Mouse (Mus musculus) gastrocnemius, postnatal 4 days (tissue): ENCODE data around the gene Hivep2. TPM values are rescaled to one million over a fixed set of nuclear protein-coding genes. Genes with fewer than 3 reads are reported as not detected.

ENCODE experiments used
- DNase-seq, 2 experiments: peaks; one replicate each; pipeline ENCODE4 v3.0.0; 2021 to 2022; ENCODE audit warnings: low spot score in 2 of 2, mixed read lengths in 2 of 2
- total RNA-seq, 2 experiments: library from RNA; stranded (reverse); gene quantifications; 2 replicates each; pipeline ENCODE4 v1.2.3; 2021

Hivep2 gene
- total RNA-seq, 2 experiments from 2014 or later, result 58.4 to 64.3 TPM

DNA sequence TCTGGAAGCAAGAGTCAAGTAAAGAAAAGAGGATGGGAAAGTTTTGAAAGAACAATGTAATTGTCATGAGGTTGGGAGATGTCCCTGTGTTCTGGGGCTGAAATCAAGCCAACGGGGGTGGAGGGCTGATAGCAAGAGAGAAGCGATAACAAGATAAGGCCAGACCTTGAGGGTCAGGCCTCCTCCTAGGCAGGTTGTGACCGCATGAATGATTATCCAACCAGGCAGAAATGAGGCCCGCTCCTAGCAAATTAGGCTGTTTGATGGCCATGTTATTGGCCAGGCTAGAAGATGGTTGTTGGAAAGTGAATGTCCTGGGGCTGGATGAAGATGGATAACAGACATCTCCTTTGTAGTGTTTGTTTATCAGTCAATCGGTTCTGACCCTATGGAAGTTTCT lies 5.4 kb downstream of the Hivep2 start:
- DNase-seq, result no peak

DNA sequence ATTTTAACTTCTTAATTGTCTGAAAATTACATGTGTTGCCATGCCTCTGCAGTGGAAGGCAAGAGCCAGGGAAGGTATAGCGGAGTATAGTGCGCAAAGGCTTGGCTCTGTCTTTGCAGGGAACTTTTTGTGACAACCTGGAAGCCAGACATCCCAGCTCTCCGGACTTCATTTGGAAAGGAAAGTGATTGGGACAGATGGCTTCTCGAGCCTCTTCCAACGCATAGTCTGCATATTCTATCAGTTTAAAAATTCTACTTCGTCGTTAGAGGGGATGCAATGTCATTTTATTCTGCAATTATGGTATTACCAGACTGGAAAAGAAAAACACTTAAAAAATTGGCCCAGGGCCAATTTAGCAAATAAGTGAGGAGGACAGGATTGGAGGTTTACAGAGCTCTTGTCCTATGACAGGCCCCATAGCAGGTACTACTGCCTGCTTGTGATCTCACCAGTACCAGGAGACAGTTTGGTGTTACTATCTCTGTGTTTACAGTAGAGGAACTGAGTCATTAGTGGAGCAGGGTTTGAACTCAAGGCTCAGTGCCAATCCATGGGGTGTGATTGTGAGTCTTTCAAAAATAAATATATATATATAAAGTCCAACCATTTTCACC lies 7.8 kb downstream of the Hivep2 start:
- no peak for DNase-seq

DNA sequence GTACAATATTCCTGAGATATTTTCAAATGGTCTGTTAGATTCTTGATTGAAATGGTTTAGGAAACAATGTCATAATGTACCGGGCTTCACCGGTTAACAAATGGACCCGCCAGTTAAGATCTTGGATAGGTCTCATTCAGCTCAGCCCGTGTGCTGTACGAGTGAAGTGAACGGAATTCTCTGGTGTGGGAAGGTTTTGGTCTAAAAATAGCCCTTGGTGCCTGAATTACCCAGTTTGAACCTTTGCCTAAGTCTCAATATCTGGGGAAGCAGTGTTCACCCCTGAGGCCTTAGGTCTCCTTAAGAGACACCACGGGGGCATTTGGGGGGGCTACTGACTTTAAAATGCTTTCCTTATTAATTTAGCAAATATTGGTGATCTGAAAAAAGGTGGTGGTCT lies 8.6 kb downstream of the Hivep2 start:
- no peak for DNase-seq

DNA sequence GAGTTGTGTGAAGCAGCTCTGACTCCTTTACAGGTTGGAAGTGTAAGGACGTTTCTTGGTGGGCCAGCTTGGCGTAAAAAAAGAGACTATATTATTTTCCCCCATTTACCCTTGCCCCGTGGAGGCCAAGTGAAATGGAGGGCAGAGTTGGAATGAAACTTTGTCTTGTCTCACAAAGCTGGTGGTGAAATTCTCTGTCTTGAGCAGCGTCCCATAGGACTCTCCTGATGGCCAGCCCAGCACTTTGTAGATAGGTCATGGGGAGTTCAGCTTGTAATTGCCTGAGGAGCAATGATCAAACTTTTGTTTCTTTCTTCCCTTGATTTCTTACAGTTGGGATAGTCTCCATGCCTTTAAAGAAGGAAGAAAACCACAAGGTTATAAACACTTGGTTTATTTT lies 10.0 kb downstream of the Hivep2 start:
- DNase-seq, result no peak

DNA sequence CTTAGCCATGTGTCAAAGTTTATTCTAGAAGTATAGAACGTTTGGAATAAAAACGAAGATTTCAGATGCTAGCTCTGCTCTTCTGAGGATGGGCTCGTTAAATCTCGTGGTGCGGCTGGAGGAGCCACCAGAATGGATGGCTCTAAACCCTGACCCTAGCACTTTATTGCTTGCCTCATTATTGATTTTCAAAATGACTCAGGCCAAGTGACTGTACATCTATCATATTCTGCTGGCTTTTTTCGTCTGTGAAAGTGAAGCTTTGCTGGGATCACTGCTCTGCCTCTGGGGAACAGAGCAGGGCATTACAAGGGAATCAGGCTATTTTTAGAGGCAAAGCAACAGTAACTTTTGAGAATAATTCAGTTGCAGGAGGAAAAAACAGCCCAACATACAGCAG lies 10.4 kb downstream of the Hivep2 start:
- no peak for DNase-seq

DNA sequence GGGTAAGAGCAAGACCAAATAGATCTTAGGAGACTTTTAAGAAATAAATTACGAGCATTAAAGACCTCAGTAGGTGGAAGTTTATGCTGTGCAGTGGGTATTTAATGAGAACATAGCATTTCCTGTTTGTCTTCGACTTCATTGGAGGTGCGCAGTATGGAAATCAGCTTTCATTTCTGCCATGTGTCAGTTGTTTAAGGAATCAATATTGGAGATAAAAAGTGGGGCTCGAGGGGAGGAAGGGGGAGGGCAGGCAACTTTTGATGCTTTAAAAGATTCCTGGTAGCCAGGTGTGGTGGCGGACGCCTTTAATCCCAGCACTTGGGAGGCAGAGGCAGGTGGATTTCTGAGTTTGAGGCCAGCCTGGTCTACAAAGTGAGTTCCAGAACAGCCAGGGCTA lies 16.4 kb downstream of the Hivep2 start:
- DNase-seq, result no peak

DNA sequence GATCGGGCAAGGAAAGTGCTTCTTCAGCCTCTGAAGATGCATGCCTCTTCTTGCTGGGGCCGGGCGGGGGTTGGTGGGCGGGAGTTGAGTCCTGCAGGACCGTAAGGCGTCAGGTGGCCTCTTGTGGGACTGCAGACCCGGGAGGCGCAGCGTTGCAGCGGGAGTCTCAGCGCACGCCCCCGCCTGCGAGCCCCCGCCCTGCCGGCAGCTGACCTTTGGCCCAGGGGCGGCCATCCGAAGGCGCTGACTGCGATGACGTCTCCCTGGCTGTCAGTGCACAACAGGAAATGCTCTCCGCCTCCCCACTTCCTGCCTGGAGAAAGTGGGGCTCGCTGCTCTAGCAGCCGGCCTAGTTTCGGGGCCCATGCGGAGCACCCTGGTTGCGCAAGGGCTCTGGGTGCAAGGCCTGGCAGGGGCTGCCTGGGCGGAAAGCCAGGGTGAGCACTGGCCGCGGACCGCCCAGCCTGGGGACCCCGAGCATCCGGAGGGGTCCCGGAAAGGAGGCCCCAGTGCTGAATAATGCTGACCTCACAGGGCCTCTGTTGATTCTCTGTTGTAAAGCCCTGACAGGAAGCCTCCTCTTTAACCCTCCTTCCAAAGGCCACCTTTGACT lies 17.0 kb downstream of the Hivep2 start:
- peak; percentile 39 to 66 for DNase-seq

DNA sequence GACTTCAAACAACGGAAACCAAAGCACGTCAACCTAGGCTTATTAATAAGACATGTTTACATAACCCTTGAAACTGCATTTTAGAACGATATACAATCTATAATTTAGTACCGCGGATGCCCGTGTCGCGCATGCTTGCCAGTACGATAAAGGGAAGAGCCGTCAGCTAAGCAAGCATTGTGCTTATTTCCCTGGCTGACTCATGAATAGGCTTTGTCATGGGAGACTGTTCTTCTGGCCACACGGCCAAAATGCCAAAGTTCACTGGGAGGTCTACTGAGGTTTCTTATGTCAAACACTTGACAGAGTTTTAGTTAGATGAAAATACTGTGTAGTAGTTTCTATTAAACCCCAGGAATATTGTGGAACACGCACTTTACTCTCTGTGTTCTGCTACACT lies 17.8 kb downstream of the Hivep2 start:
- no peak for DNase-seq

DNA sequence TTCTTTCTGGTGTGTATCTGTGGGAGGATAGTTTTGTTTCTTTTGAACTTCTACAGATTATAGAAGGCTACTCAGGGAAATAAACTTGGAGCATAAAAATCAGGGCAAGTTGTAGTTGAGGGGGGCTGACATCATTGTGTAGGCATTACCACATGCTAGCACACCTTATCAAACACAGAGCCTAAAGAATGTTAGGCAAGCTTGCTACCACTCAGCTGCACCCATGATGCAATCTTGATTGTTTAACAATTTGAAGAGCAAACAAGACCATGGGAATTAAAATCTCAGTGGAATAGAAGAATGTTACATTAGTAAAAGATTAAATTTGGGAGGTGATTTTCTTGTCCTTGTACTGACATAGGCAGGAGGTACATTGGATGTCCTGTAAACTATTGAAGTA lies 18.4 kb downstream of the Hivep2 start:
- DNase-seq, result no peak

DNA sequence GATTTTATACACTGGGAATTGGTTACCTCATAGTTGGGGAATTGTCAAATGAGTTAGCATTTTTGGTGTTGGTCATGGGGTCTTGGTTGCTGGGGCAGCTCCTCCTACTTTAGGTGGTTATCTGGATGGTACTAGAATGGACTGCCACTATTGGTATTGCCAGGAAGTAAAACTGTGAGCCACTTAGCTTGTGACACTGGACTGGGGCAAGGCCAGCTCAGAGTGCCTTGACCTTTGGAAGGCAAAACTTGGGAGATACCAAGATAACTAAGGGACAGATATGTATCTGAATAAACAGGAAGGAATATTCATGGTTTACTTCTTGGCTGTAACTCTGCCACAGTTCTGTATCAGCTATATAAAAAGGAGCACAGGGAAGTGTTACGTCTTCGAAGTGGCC lies 20.7 kb downstream of the Hivep2 start:
- DNase-seq, result no peak

DNA sequence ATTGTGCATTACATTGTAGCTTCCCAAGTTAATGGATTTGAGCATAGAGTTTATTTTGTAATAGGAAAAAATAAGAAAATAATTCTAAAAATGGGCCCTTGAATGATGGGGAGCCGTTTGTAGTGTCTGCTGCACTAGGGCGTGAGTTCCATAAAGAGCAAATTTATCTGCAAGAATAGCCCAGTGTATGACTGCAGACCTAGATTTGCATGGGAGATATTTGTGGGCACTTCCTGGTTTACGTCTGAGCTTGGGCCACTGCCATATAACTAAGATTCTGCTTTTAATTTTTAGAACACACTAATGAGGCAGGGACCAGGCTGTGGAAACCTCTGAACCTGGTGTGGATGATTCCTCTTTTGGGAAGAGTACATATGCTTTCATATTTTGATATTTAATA lies 21.5 kb downstream of the Hivep2 start:
- DNase-seq, result no peak

DNA sequence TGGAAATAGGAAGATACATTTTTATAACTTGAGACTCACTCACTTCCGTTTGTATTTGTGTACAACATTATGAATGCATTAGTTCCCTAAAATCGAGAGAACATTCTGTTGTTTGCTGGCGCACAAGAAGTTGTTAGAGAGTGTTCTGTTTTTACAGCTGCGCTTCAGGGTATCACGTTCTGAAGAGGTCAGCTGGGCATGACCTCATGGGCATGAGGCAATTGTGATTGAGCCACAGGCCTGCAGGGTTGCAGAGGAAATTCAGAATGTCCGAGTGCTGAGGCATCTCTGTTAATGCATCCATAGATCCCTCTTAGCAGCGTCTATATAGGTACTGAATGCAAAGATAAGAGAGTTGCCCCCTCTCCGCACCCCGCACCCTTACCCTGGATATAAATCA lies 22.4 kb downstream of the Hivep2 start:
- no peak for DNase-seq

DNA sequence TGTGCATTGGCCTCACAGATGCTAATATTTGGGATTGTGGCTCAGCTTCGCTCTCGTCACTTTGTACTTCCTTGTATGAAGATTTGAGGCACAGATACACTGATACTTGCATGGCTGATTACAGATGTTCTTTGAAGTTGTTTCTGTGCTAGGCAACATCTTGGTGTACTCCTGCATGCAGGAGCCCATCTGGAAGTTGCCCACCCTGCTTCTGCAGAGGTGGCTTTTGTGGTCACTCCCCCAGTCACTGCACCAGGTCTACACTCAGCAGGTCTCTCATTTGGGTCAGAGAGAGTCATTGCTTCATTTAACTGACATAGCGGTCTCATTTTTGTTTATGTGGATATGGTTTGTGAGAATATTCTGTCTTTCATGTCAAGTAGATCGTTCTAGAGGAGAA lies 22.9 kb downstream of the Hivep2 start:
- DNase-seq, result no peak

DNA sequence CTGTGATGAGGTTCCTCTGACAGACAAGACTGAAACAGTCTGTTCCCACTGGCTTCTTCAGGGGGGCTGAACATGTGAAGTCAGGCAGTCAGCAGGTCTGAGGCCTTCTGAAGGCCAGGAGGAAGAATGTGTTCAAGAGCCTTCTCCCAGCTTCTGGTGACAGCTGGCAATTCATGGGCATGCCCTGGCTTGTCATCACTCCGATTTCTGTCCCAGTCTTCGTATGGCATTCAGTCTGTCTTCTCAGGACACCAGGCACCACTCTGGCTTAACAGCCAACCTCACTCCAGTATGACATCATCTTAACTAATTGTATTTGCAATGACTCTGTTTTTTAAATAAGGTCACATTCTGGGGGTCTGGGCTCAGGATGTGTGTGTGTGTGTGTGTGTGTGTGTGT lies 25.0 kb downstream of the Hivep2 start:
- DNase-seq, result no peak

DNA sequence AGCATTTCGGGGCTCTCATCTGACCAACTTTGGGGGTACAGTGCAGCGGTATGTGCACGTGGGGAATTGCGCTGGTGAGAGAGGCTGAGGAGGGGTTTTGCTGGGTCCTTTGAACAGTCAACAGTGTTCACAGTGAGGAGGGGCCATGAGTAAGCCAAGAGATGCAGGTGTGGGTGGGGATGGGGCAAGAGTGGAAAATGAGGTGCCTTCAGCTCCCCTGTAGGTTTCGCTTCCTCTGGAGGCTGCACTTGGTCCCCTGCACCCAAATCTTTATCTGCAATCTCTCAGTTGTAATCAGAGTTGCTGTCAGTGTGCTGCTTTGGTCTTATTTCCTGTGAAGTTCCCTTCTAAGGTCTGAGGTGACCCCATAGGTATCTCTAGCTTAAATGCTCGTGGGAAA lies 27.5 kb downstream of the Hivep2 start:
- DNase-seq, result no peak

DNA sequence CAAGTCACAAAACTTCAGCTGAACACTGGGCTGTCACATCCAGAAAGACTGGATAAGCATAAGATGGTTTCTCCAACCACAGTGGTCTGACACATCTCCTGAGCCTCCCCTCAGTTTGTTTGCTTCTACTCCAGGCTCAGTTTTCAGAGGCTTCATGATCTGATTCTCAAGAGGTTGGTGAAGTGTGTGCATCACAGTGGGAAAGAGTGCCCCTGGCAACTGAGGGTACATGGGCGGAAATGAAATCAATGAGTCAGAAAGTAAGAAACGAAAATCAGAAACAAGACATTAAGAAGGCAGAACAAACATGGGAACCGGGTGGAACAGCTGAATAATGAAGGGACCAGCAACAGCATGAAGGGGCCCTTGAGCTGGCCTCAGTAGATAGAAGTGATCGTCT lies 31.5 kb downstream of the Hivep2 start:
- DNase-seq, result no peak

DNA sequence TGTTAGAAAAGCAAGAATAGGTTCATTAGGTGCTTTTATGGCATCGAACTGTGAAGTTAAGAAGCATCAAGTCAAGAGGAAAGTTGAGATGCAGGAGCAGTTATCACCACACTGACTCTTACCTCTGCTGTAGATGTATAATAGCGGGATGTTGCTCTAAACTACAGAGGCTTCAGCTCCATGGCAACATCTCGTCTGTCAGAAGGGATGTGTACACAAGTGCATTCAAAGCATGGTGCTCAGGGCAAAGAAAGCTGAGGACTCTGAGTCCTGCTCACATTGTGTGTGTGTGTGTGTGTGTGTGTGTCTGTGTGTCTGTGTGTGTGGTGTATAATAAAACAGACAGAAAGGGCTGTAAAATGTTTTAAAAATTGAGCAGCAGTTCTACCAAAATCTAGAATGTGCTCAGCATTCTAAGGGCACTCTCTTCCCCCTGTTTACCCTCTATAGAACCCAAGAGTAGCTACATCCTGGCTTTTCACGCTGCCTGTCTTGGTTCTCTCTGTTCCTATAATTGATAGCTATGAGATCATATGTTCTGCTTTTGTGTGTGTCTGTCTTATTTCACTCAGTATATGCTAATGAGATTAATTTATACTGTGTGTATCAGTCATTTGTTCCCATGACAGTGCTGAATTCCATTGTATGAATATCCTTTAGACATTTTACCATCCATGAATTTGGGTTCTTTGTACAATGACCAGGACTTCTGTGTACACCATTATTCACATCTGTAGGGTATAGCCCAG lies 39.1 kb downstream of the Hivep2 start:
- DNase-seq, result no peak

DNA sequence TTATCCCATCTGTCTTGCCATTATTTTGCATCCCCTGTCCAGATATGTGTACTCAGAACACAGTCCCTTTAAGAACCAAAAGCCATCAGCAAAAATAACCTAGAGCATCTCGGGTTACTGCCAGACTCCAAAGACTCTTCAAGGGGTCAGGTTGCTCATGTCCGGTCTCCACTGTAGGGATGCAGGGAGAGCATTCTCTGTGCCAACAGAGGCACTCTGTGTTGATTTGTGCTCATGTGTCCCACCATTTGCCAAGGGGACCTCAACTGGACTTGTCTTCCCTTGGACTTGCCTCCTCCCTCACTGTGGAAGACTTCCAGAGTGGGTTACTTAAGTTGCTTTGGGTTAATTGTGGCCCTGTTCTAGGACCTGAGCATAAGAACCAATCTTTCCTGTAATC lies 43.8 kb downstream of the Hivep2 start:
- DNase-seq, result no peak

DNA sequence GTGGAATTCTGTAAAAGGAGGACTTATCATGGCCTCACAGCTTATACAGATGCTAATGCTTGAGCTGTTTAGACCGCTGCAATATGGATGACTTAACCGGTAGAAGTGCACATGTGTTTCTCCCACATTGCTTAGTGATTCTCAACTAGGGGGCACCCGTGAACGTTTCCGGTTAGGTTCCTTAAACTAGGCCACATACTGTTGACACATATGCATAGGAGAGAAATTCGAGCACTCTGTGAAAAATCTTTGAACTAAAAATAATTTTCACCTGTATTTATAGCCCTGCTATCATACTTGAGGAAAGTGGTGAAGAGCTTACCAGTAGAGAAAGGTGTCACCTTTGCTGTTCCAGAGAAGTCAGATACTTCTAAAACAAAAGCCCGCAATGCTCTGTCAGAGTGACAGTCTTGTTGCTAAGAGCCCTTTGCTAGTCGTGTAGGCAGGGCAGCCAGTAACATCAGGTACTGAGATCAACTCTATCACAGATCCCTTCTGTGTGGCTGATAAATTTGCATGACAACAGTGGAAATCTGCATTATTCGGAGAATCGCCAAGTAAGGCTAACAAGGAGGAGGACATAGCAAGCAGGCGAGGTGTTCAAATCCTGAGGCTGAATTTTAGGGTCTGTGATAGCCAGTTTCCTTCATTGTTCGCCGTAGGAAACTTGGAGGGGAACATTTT lies 50.6 kb downstream of the Hivep2 start:
- DNase-seq, result no peak

DNA sequence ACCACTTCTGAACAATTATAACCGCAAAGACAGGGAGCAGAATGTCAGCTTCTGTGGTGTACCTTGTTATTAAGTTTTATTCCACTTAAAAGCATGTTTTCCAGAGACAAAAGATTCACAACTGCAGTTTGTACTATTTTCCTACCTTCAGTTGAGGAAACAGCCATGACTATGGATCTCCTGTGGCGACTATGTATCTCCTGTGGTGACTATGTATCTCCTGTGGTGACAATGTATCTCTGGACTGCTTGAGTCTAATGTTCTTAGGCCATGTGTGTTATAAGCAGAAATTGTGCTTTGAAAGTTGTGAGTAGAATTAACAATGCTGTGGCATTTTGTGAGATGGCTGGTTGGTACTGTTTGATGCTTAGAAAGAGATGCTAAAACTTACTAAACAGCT lies 51.5 kb downstream of the Hivep2 start:
- DNase-seq, result no peak

DNA sequence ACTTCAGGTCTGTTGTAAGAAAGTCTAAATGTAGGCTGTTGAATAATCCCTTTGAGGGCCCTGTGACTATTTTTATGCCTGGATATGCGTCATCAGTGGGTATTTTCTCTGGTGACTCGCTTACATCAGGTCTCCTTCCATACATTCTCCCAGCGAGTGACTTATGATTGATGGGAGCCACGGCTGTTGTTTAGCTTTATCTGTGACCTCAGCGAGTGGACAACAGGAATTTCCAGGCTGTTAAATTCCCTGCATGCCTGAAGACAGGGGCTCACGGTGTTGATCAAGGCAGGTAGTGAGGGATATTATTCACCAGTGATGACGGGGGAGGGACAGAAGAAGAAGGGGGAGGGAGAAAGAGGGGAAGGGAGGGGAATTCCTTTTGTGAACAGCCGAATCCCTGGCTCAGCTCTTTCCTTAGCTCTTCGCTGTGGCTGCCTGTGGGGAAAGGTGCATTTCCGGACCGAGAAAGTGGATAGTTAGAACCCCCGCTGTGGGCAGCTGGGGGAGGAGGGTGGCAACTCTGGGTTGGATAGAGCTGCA lies 52.0 kb downstream of the Hivep2 start:
- DNase-seq, result no peak

DNA sequence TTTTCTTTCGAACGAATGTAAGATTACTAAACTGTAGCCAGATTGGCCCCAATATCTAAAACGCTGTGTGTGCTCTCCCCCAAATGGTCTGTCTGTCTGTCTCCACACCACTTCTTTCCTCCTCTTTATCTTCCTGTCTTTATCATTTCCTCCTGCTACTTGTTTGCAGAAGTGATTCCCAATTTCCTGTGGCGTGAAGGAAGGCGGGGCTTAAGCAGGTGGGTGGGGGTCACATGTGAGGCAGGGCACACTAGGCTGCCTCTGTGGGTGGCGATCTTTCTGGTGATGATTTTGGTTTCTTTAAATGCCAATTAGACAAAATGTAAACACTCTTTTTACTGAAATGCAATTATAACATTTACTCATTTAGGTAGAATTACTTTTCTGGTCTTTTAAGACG lies 52.8 kb downstream of the Hivep2 start:
- no peak for DNase-seq
